In the genomic region with DNA sequence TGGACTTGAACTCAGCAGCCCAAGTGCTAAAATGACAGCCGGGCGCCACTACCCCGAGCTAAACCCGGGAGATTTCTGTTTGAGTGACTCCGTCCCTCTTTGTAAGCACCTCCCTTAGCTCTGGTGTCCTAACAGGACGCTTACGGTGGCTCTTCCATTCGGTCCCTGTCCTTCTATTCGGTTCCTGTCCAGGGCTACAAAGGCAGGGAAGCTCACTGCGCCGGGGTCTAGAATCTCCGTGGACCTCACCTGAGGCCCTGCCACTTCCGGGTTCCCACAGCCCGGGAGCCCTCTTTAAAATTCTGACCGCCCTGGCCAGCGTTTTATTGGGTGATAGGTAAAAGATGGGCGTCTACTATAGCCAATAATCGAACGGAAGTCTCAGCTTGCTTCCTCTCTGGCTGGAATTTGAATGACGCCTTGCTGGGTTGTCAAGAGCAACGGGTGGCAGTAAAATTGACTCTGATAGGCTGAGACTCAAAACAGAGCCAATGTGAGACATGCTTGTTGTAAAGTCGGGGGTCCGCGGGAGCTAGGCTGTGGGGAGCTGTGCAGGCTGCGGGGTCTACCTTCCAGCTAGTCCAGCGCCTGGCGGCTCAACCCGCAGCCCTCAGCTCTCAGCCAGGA, we compare ENCODE assay signal across 8 mouse cellular contexts. TPM values are rescaled to one million over a fixed set of nuclear protein-coding genes. Genes with fewer than 3 reads are reported as not detected.
DNase-seq lines count a peak whose midpoint lies in the region; ATAC-seq and TF ChIP-seq lines count a peak whose summit lies in the region.

A gene (minus strand): TSS at position 295 of the 627 bp plus-strand sequence.
A gene (plus strand): TSS at position 494 of the 627 bp plus-strand sequence.

- peak; percentile 98 for ATAC-seq in embryonic facial prominence, embryonic 14.5 days (ENCODE audit: low read depth)
- peak; percentile 99 for ATAC-seq in limb, embryonic 13.5 days (ENCODE audit: low FRiP score, low read depth)
- peak; percentile 99 for ATAC-seq in midbrain, embryonic 16.5 days

- no peaks in the 10 kb centered on the region for H3K79me2 ChIP-seq in heart, adult 2 months (replicated peaks; ENCODE audit: control insufficient read depth, insufficient read depth, low read length)

- H3K9me3 ChIP-seq in embryonic facial prominence, embryonic 14.5 days (ENCODE audit: control insufficient read depth, low read length), result no peaks in the 10 kb centered on the region
- H3K9me3 ChIP-seq in limb, embryonic 13.5 days, result no peaks in the 10 kb centered on the region
- H3K9me3 ChIP-seq in midbrain, embryonic 16.5 days (replicated peaks; ENCODE audit: control insufficient read depth, low read length, poor library complexity, severe bottlenecking), result no peaks in the 10 kb centered on the region

- TF ChIP-seq POLR2A in heart, adult 2 months (IDR thresholded peaks at IDR 0.05; ENCODE audit: insufficient read depth, low read depth, low read length), result peak; percentile 72

- peaks cover 33% of the 10 kb centered on the region for H3K36me3 ChIP-seq in embryonic facial prominence, embryonic 14.5 days (ENCODE audit: control insufficient read depth, insufficient read depth, low read length)
- no peaks in the 10 kb centered on the region for H3K36me3 ChIP-seq in heart, adult 2 months (ENCODE audit: control insufficient read depth, insufficient read depth, low read length)
- H3K36me3 ChIP-seq in limb, embryonic 13.5 days, result peaks cover 42% of the 10 kb centered on the region
- H3K36me3 ChIP-seq in midbrain, embryonic 16.5 days (ENCODE audit: control insufficient read depth, insufficient read depth, low read length), result peaks cover 8% of the 10 kb centered on the region

- H3K9ac ChIP-seq in embryonic facial prominence, embryonic 14.5 days (ENCODE audit: low read depth, low read length), result peak within 1 kb of the TSS; percentile 71
- H3K9ac ChIP-seq in heart, adult 2 months (ENCODE audit: low read depth, low read length), result peak within 1 kb of the TSS; percentile 68
- peak within 1 kb of the TSS; percentile 77 for H3K9ac ChIP-seq in limb, embryonic 13.5 days
- H3K9ac ChIP-seq in midbrain, embryonic 16.5 days (ENCODE audit: low read depth, low read length), result peak within 1 kb of the TSS; percentile 69

- peak; percentile 98 for DNase-seq in 3T3-L1 (ENCODE audit: low read depth, low spot score)
- peak; percentile 73 to 81 for DNase-seq in adrenal gland, postnatal 4 days (ENCODE audit: low spot score in 2 of 2)
- peak; percentile 99 for DNase-seq in embryonic facial prominence, embryonic 14.5 days (ENCODE audit: low spot score)
- DNase-seq in heart, adult 2 months, result peak; percentile 93 to 94
- DNase-seq in kidney, adult 8-10 months, result peak; percentile 96 to 98
- peak; percentile 90 for DNase-seq in spleen, postnatal 10 days (ENCODE audit: low spot score in 2 of 2)

- no peak within 1 kb of the TSS; the same call in 1 of the 2 replicates for H3K27ac ChIP-seq in embryonic facial prominence, embryonic 14.5 days (replicated peaks; ENCODE audit: low read depth, low read length)
- peak within 1 kb of the TSS; percentile 82 for H3K27ac ChIP-seq in heart, adult 2 months
- H3K27ac ChIP-seq in limb, embryonic 13.5 days, result no peak within 1 kb of the TSS; the same call in 1 of the 2 replicates
- H3K27ac ChIP-seq in midbrain, embryonic 16.5 days (ENCODE audit: low read length), result peak within 1 kb of the TSS; percentile 56; the same call in 1 of the 2 replicates

- peak within 1 kb of the TSS; percentile 65 for H3K4me3 ChIP-seq in embryonic facial prominence, embryonic 14.5 days (ENCODE audit: low read depth, low read length)
- peak within 1 kb of the TSS; percentile 94 for H3K4me3 ChIP-seq in heart, adult 2 months
- H3K4me3 ChIP-seq in limb, embryonic 13.5 days, result peak within 1 kb of the TSS; percentile 72
- H3K4me3 ChIP-seq in midbrain, embryonic 16.5 days (ENCODE audit: low read depth, low read length), result peak within 1 kb of the TSS; percentile 63

- under 1% methylated on average over 28 of the region's 28 CpGs for WGBS in embryonic facial prominence, embryonic 14.5 days
- WGBS in heart, adult 2 months, result under 1% methylated on average over 28 of the region's 28 CpGs
- under 1% methylated on average over 28 of the region's 28 CpGs for WGBS in limb, embryonic 13.5 days
- WGBS in midbrain, embryonic 16.5 days, result under 1% methylated on average over 28 of the region's 28 CpGs

- H3K4me1 ChIP-seq in embryonic facial prominence, embryonic 14.5 days (ENCODE audit: control insufficient read depth, insufficient read depth, low read length), result peaks cover 10% of the 10 kb centered on the region; the same call in 1 of the 2 replicates
- H3K4me1 ChIP-seq in heart, adult 2 months (ENCODE audit: control insufficient read depth, insufficient read depth, low read length), result peaks cover 4% of the 10 kb centered on the region; the same call in 1 of the 2 replicates
- peaks cover 19% of the 10 kb centered on the region for H3K4me1 ChIP-seq in limb, embryonic 13.5 days
- H3K4me1 ChIP-seq in midbrain, embryonic 16.5 days (ENCODE audit: control insufficient read depth, insufficient read depth, low read length), result peaks cover 17% of the 10 kb centered on the region

- H3K4me2 ChIP-seq in embryonic facial prominence, embryonic 14.5 days (ENCODE audit: low read depth, low read length), result peak within 1 kb of the TSS; percentile 82
- H3K4me2 ChIP-seq in limb, embryonic 13.5 days (replicated peaks), result peak within 1 kb of the TSS; percentile 93
- peak within 1 kb of the TSS; percentile 83 for H3K4me2 ChIP-seq in midbrain, embryonic 16.5 days (ENCODE audit: low read length)

- H3K27me3 ChIP-seq in embryonic facial prominence, embryonic 14.5 days (replicated peaks; ENCODE audit: control insufficient read depth, insufficient read depth, low read length), result no peaks in the 10 kb centered on the region
- H3K27me3 ChIP-seq in heart, adult 2 months (ENCODE audit: control insufficient read depth, insufficient read depth, low read length), result no peaks in the 10 kb centered on the region
- H3K27me3 ChIP-seq in limb, embryonic 13.5 days, result no peaks in the 10 kb centered on the region
- no peaks in the 10 kb centered on the region for H3K27me3 ChIP-seq in midbrain, embryonic 16.5 days (ENCODE audit: control insufficient read depth, insufficient read depth, low read depth, low read length)

- no peak for TF ChIP-seq CTCF in heart, adult 2 months (IDR thresholded peaks at IDR 0.05)

- 0 out of 2 replicates have a peak, but pooled peaks have one; percentile 24 for TF ChIP-seq EP300 in heart, adult 2 months (IDR thresholded peaks at IDR 0.05; ENCODE audit: insufficient read depth, low read depth, low read length)

- intact Hi-C loops in heart, adult 2 months (cut with DNase I), result loop anchor here (5.0 to 10.0 kb wide), 2 partner anchors 79 to 158 kb away; a partner anchor contains a TSS

RNA-seq across cellular contexts. Expression of the first gene that starts in this region (rescaled TPM):
- 1 to 10 TPM; 6.5 to 7.3 TPM for total RNA-seq in adrenal gland, postnatal 4 days (2021)
- 11.3 and 12.5 TPM in 2 replicates for polyA plus RNA-seq in embryonic facial prominence, embryonic 14.5 days (2014; fragmentation: Nextera tagmentation; extraction: Ambion mirVana)
- 1 to 10 TPM; 1.9 to 2.3 TPM for total RNA-seq in heart, adult 2 months (2021)
- polyA plus RNA-seq in heart, adult 2 months (2012; rRNA removed), result 1.2 and 1.4 TPM in 2 replicates
- 16.7 and 17.3 TPM in 2 replicates for polyA plus RNA-seq in limb, embryonic 13.5 days (2015; fragmentation: Nextera tagmentation; extraction: Ambion mirVana)
- polyA plus RNA-seq in midbrain, embryonic 16.5 days (2015; fragmentation: Nextera tagmentation; extraction: Ambion mirVana), result 17.7 and 19.4 TPM in 2 replicates

RNA-seq across cellular contexts. Expression of the second gene that starts in this region (rescaled TPM):
- total RNA-seq in adrenal gland, postnatal 4 days (2021), result 10 to 100 TPM; 27.2 to 41.1 TPM
- 27.8 and 29.7 TPM in 2 replicates for polyA plus RNA-seq in embryonic facial prominence, embryonic 14.5 days (2014; fragmentation: Nextera tagmentation; extraction: Ambion mirVana)
- 10 to 100 TPM; 12.6 to 13.9 TPM for total RNA-seq in heart, adult 2 months (2021)
- polyA plus RNA-seq in heart, adult 2 months (2012; rRNA removed), result 17.4 and 21.3 TPM in 2 replicates
- 47.1 and 47.4 TPM in 2 replicates for polyA plus RNA-seq in limb, embryonic 13.5 days (2015; fragmentation: Nextera tagmentation; extraction: Ambion mirVana)
- polyA plus RNA-seq in midbrain, embryonic 16.5 days (2015; fragmentation: Nextera tagmentation; extraction: Ambion mirVana), result 34.7 and 36.4 TPM in 2 replicates

Comparison
In these comparisons a context has a peak if more than half of its experiments do, and no peak if none do; other contexts are left out.
1. H3K27ac ChIP-seq: peak in heart, adult 2 months (single experiment) and midbrain, embryonic 16.5 days (single experiment); none in embryonic facial prominence, embryonic 14.5 days (single experiment) and limb, embryonic 13.5 days (single experiment).
2. Peak in every context shown above with its lines, with median percentiles within 50 percentile points of each other: DNase-seq, ATAC-seq, H3K4me2 ChIP-seq, H3K4me3 ChIP-seq and H3K9ac ChIP-seq.